Mouse (Mus musculus) CH12.LX (cell line): ENCODE results near the gene Mapre1. TPM values are rescaled to one million over a fixed set of nuclear protein-coding genes. Genes with fewer than 3 reads are reported as not detected.
A peak's percentile ranks its signal among the peaks of the same experiment; 100 is the strongest.

ENCODE experiments used
- DNase-seq: peaks from one replicate; pipeline ENCODE4 v3.0.0-alpha.2; 2013; ENCODE audit errors: extremely low read depth
- H3K27ac ChIP-seq: 2 replicates; pipeline ENCODE4 v1.5.1; 2012; ENCODE audit warnings: low read depth, mild to moderate bottlenecking, control low read depth, moderate library complexity; ENCODE audit not compliant: insufficient read depth
- H3K27me3 ChIP-seq: replicated peaks from 2 replicates; pipeline ENCODE3; 2012; ENCODE audit warnings: inconsistent platforms
- H3K36me3 ChIP-seq, 2 experiments: replicated peaks in 1 of 2; 2 replicates each; pipeline versions ENCODE3 to v1.6.1; 2012; ENCODE audit warnings: inconsistent platforms in 1 of 2, low read length in 1 of 2, mild to moderate bottlenecking in 1 of 2, mixed read lengths in 1 of 2, moderate library complexity in 1 of 2; ENCODE audit not compliant: control insufficient read depth in 1 of 2, insufficient read depth in 1 of 2
- H3K4me1 ChIP-seq, 2 experiments: 2 replicates each; pipeline ENCODE4 v1.6.1; 2012; ENCODE audit warnings: inconsistent platforms in 1 of 2, moderate library complexity in 1 of 2; ENCODE audit not compliant: insufficient read depth in 2 of 2, control insufficient read depth in 1 of 2
- H3K4me2 ChIP-seq: 2 replicates; pipeline ENCODE4 v1.6.1; 2012; ENCODE audit warnings: low read depth, mild to moderate bottlenecking, control low read depth; ENCODE audit not compliant: poor library complexity, insufficient read depth, severe bottlenecking
- H3K4me3 ChIP-seq, 3 experiments: fragments of 150-350 bp in 1 of 3; sonication (generic) in 1 of 3; replicated peaks in 1 of 3; 2 replicates each; pipeline versions ENCODE3 to v1.5.1; 2011 to 2012; ENCODE audit warnings: low read depth in 2 of 3, low read length in 2 of 3, mild to moderate bottlenecking in 2 of 3, moderate library complexity in 2 of 3, control low read depth in 1 of 3, improper control_type of control experiment in 1 of 3, inconsistent platforms in 1 of 3, mixed read lengths in 1 of 3; ENCODE audit not compliant: poor library complexity in 1 of 3
- H3K79me2 ChIP-seq: replicated peaks from 2 replicates; pipeline ENCODE4 v1.6.1; 2012; ENCODE audit warnings: mild to moderate bottlenecking, moderate library complexity; ENCODE audit not compliant: control insufficient read depth, poor library complexity, insufficient read depth, severe bottlenecking; ENCODE audit errors: extremely low read depth
- H3K9ac ChIP-seq: 2 replicates; pipeline ENCODE4 v1.6.1; 2012; ENCODE audit warnings: low read depth, mild to moderate bottlenecking, control low read depth, moderate library complexity; ENCODE audit not compliant: insufficient read depth
- H3K9me3 ChIP-seq: replicated peaks from 2 replicates; pipeline ENCODE3; 2012; ENCODE audit warnings: low read length, inconsistent platforms, mixed read lengths
- BHLHE40 ChIP-seq: IDR thresholded peaks from 2 replicates; pipeline ENCODE4 v1.6.1; 2011; ENCODE audit warnings: mild to moderate bottlenecking, low read depth, low read length, improper control_type of control experiment
- CHD1 ChIP-seq: IDR thresholded peaks from 2 replicates; pipeline ENCODE4 v1.6.1; 2012; ENCODE audit warnings: low read depth, low read length, improper control_type of control experiment, inconsistent platforms
- CTCF ChIP-seq, 2 experiments: IDR thresholded peaks in 1 of 2; conservative IDR thresholded peaks in 1 of 2; 2 replicates each; pipeline ENCODE4 v1.5.1; 2011 to 2012; ENCODE audit warnings: low read depth in 2 of 2, low read length in 2 of 2, improper control_type of control experiment in 1 of 2, inconsistent platforms in 1 of 2, mild to moderate bottlenecking in 1 of 2, moderate library complexity in 1 of 2
- ELF1 ChIP-seq: IDR thresholded peaks from 2 replicates; pipeline ENCODE4 v1.6.1; 2014; ENCODE audit warnings: low read depth, mild to moderate bottlenecking, inconsistent platforms, low read length, improper control_type of control experiment
- EP300 ChIP-seq: IDR thresholded peaks from 2 replicates; pipeline ENCODE4 v1.6.1; 2011; ENCODE audit warnings: low read length, improper control_type of control experiment
- GABPA ChIP-seq: IDR thresholded peaks from 2 replicates; pipeline ENCODE4 v1.6.1; 2012; ENCODE audit warnings: low read depth, low read length, improper control_type of control experiment, inconsistent platforms; ENCODE audit not compliant: insufficient replicate concordance
- HCFC1 ChIP-seq: IDR thresholded peaks from 2 replicates; pipeline ENCODE4 v1.6.1; 2012; ENCODE audit warnings: low read depth, mild to moderate bottlenecking, inconsistent platforms, low read length, improper control_type of control experiment
- IRF4 ChIP-seq: IDR thresholded peaks from 2 replicates; pipeline ENCODE4 v1.6.1; 2014; ENCODE audit warnings: low read depth, mild to moderate bottlenecking, inconsistent platforms, low read length, improper control_type of control experiment
- JUN ChIP-seq: IDR thresholded peaks from 2 replicates; pipeline ENCODE4 v1.6.1; 2011; ENCODE audit warnings: low read depth, mild to moderate bottlenecking, low read length, improper control_type of control experiment, moderate library complexity; ENCODE audit not compliant: insufficient read depth
- JUND ChIP-seq: conservative IDR thresholded peaks from 2 replicates; pipeline ENCODE4 v1.6.1; 2011; ENCODE audit warnings: low read depth, low read length, improper control_type of control experiment
- MAFK ChIP-seq: IDR thresholded peaks from 2 replicates; pipeline ENCODE4 v1.6.1; 2011; ENCODE audit warnings: low read length, improper control_type of control experiment; ENCODE audit not compliant: insufficient replicate concordance
- MEF2A ChIP-seq: IDR thresholded peaks from 2 replicates; pipeline ENCODE4 v1.6.1; 2014; ENCODE audit warnings: low read depth, mild to moderate bottlenecking, inconsistent platforms, low read length, improper control_type of control experiment, borderline replicate concordance
- NELFE ChIP-seq: IDR thresholded peaks from 2 replicates; pipeline ENCODE4 v1.6.1; 2011; ENCODE audit warnings: low read depth, low read length, improper control_type of control experiment
- NRF1 ChIP-seq: IDR thresholded peaks from 2 replicates; pipeline ENCODE4 v1.6.1; 2014; ENCODE audit warnings: low read depth, mild to moderate bottlenecking, inconsistent platforms, low read length, improper control_type of control experiment, moderate library complexity
- POLR2A ChIP-seq: IDR thresholded peaks from 2 replicates; pipeline ENCODE4 v1.6.1; 2011; ENCODE audit warnings: low read depth, mild to moderate bottlenecking, improper control_type of control experiment, low read length
- POLR2AphosphoS2 ChIP-seq: IDR thresholded peaks from 2 replicates; pipeline ENCODE4 v1.6.1; 2011; ENCODE audit warnings: low read depth, low read length, improper control_type of control experiment
- RAD21 ChIP-seq: IDR thresholded peaks from 2 replicates; pipeline ENCODE4 v1.6.1; 2011; ENCODE audit warnings: low read depth, mild to moderate bottlenecking, low read length, improper control_type of control experiment, moderate library complexity
- SIN3A ChIP-seq: IDR thresholded peaks from 2 replicates; pipeline ENCODE4 v1.6.1; 2012; ENCODE audit warnings: low read length, improper control_type of control experiment, inconsistent platforms
- SMC3 ChIP-seq: IDR thresholded peaks from 2 replicates; pipeline ENCODE4 v1.6.1; 2011; ENCODE audit warnings: low read depth, low read length, improper control_type of control experiment
- TBP ChIP-seq: conservative IDR thresholded peaks from 2 replicates; pipeline ENCODE4 v1.6.1; 2011; ENCODE audit warnings: low read depth, low read length, improper control_type of control experiment
- TCF12 ChIP-seq: IDR thresholded peaks from 2 replicates; pipeline ENCODE4 v1.6.1; 2014; ENCODE audit warnings: low read depth, mild to moderate bottlenecking, inconsistent platforms, low read length, improper control_type of control experiment
- UBTF ChIP-seq: IDR thresholded peaks from 2 replicates; pipeline ENCODE4 v1.6.1; 2012; ENCODE audit warnings: low read depth, mild to moderate bottlenecking, inconsistent platforms, low read length, improper control_type of control experiment, moderate library complexity
- USF1 ChIP-seq: IDR thresholded peaks from 2 replicates; pipeline ENCODE4 v1.6.1; 2014; ENCODE audit warnings: low read depth, mild to moderate bottlenecking, inconsistent platforms, low read length, improper control_type of control experiment
- USF2 ChIP-seq: conservative IDR thresholded peaks from 2 replicates; pipeline ENCODE4 v1.6.1; 2011; ENCODE audit warnings: low read depth, low read length, improper control_type of control experiment
- ZC3H11A ChIP-seq: IDR thresholded peaks from 2 replicates; pipeline ENCODE4 v1.6.1; 2012; ENCODE audit warnings: low read depth, mild to moderate bottlenecking, inconsistent platforms, low read length, improper control_type of control experiment
- ZKSCAN1 ChIP-seq: IDR thresholded peaks from 2 replicates; pipeline ENCODE4 v1.6.1; 2012; ENCODE audit warnings: low read depth, inconsistent platforms, low read length, improper control_type of control experiment, borderline replicate concordance
- dilution Hi-C: fragments of 300-500 bp; cut with MboI; formaldehyde crosslinking; loops from 2 replicates; pipeline ENCODE4 v1.14.3; 2020; ENCODE audit warnings: low sequenced_read_pairs; ENCODE audit not compliant: extremely low pct_unique_long_range_greater_than_20kb, extremely low pct_ligation_motif_present
- in situ Hi-C: fragments of 300-500 bp; cut with MboI; formaldehyde crosslinking; loops from 3 replicates; pipeline ENCODE4 v1.14.3; 2019; ENCODE audit warnings: low sequenced_read_pairs, low pct_ligation_motif_present, low pct_unique_long_range_greater_than_20kb, mixed read lengths
- polyA plus RNA-seq: library from polyadenylated mRNA; unstranded; fragments of >175 nt; gene quantifications from 2 replicates; pipeline ENCODE4 v1.2.1, GENCODE M21; 2012; ENCODE audit warnings: low read depth; ENCODE audit not compliant: insufficient read length
- total RNA-seq, 2 experiments: library from RNA; depleted of rRNA; stranded (reverse); fragments of 300-350 nt in 1 of 2; fragments of >200 nt in 1 of 2; gene quantifications; 2 replicates each; pipeline ENCODE4 v1.2.3; 2012 to 2014

Mapre1 gene
- total and polyA plus RNA-seq, 3 experiments, result 30.8 to 136 (median 134) TPM

- H3K4me3 ChIP-seq, result no peak overlapping the region
- H3K4me1 ChIP-seq, result peaks cover 14 to 33% of the 10 kb centered on the region in 2 experiments
- no peaks in the 10 kb centered on the region for H3K9me3 ChIP-seq
- TF ChIP-seq POLR2AphosphoS2 (no peak), JUN (no peak), GABPA (no peak), NRF1 (no peak), CTCF (conservative IDR thresholded peaks at IDR 0.05 in 1 of 2, IDR thresholded peaks at IDR 0.05 in 1 of 2; ENCODE audit: low read depth in 2 of 2, low read length in 2 of 2) (no peak), NELFE (no peak), POLR2A (no peak), MAFK (no peak), USF1 (no peak), ZC3H11A (no peak), UBTF (no peak), HCFC1 (no peak), JUND (no peak), USF2 (no peak), EP300 (no peak), ELF1 (no peak), ZKSCAN1 (no peak), TCF12 (no peak), CHD1 (no peak), SIN3A (no peak)
- dilution Hi-C loops (no loop called here), in situ Hi-C loops (no loop called here)
- H3K9ac ChIP-seq, result no peak overlapping the region
- no peak for DNase-seq
- peaks cover 0 to 5% of the 10 kb centered on the region in 2 experiments for H3K36me3 ChIP-seq
- no peaks in the 10 kb centered on the region for H3K79me2 ChIP-seq
- H3K27me3 ChIP-seq, result no peaks in the 10 kb centered on the region
- no peak overlapping the region for H3K4me2 ChIP-seq
- no peak overlapping the region for H3K27ac ChIP-seq
These were observed 40.1 kb downstream of the Mapre1 start for GRCm38 (mm10) chr2:153781181-153781580.

DNA sequence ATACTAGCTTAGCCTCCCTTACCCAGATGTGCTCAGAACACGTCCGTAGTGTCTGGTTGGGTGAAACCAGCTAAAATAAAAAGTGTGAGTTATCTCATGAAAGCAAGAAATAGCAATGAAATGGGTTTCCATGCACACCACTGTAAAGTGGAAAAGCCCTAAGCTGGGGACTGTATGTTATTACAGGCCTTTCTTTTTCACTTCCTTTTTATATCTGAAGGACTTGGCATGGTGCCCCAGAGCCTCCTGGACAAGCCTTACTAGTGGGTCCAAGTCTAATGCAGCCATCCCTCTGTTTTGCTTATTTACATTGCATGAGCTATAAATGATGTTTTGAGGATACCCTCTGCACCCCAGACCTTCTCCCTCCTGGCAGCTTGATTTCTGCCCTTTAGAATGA, 43.6 kb downstream of the Mapre1 start:
- Histone ChIP-seq H3K27me3 (no peaks in the 10 kb centered on the region), H3K4me1 (peaks cover 10 to 20% of the 10 kb centered on the region in 2 experiments), H3K9ac (no peak overlapping the region), H3K36me3 (no peaks in the 10 kb centered on the region), H3K4me2 (no peak overlapping the region; the same call in 1 of the 2 replicates), H3K27ac (no peak overlapping the region), H3K4me3 (no peak overlapping the region), H3K9me3 (no peaks in the 10 kb centered on the region), H3K79me2 (no peaks in the 10 kb centered on the region)
- in situ Hi-C loops (no loop called here), dilution Hi-C loops (no loop called here)
- TF ChIP-seq TBP, result no peak
- no peak for TF ChIP-seq ELF1
- TF ChIP-seq RAD21, result no peak
- peak; percentile 89 for TF ChIP-seq IRF4
- TF ChIP-seq MAFK, result no peak
- TF ChIP-seq TCF12, result no peak
- TF ChIP-seq EP300, result peak; percentile 81
- peak; percentile 52; the same call in 1 of the 2 replicates for TF ChIP-seq BHLHE40
- TF ChIP-seq MEF2A, result peak; percentile 85
- no peak for TF ChIP-seq SMC3
- DNase-seq, result peak; percentile 38
